Mouse (Mus musculus): ENCODE results near the gene Tmem140. TPM values are rescaled to one million over a fixed set of nuclear protein-coding genes. Genes with fewer than 3 reads are reported as not detected.
A peak's percentile ranks its signal among the peaks of the same experiment; 100 is the strongest.

Tmem140 gene
- polyA plus RNA-seq, 1 experiment from 2014 or later, result 1.8 TPM

- Histone ChIP-seq H3K27me3 (ENCODE audit: control insufficient read depth, insufficient read depth, low read length) (no peaks in the 10 kb centered on the region), H3K4me3 (ENCODE audit: low read depth, low read length) (no peak overlapping the region), H3K4me1 (ENCODE audit: control insufficient read depth, insufficient read depth, low read length) (no peaks in the 10 kb centered on the region; the same call in 1 of the 2 replicates), H3K36me3 (ENCODE audit: control insufficient read depth, insufficient read depth, low read length) (peaks cover 34% of the 10 kb centered on the region), H3K9ac (replicated peaks; ENCODE audit: low read depth, low read length) (no peak overlapping the region), H3K9me3 (ENCODE audit: control insufficient read depth, low read depth, low read length) (no peaks in the 10 kb centered on the region), H3K27ac (ENCODE audit: low read length) (no peak overlapping the region), H3K4me2 (replicated peaks; ENCODE audit: low read depth, low read length) (no peak overlapping the region)
- no peak for ATAC-seq (ENCODE audit: insufficient number of reproducible peaks, insufficient read depth, low FRiP score, low read depth)
- WGBS, result 59% methylated on average over 9 of the region's 9 CpGs
Measured at GRCm38 (mm10) chr6:34901911-34902444, 39.0 kb downstream of the Tmem140 start.

GRCm38 (mm10) chr6:34902578-34902977, 39.6 kb downstream of the Tmem140 start:
- H3K4me3 ChIP-seq (ENCODE audit: low read depth, low read length), result no peak overlapping the region
- ATAC-seq (ENCODE audit: insufficient number of reproducible peaks, insufficient read depth, low FRiP score, low read depth), result peak; percentile 65
- no peaks in the 10 kb centered on the region for H3K27me3 ChIP-seq (ENCODE audit: control insufficient read depth, insufficient read depth, low read length)
- no peaks in the 10 kb centered on the region for H3K9me3 ChIP-seq (ENCODE audit: control insufficient read depth, low read depth, low read length)
- H3K27ac ChIP-seq (ENCODE audit: low read length), result no peak overlapping the region; the same call in 1 of the 2 replicates
- peaks cover 34% of the 10 kb centered on the region for H3K36me3 ChIP-seq (ENCODE audit: control insufficient read depth, insufficient read depth, low read length)
- H3K4me2 ChIP-seq (replicated peaks; ENCODE audit: low read depth, low read length), result peak overlapping the region; percentile 3; the same call in 1 of the 2 replicates
- WGBS, result 61% methylated on average over 7 of the region's 7 CpGs
- H3K9ac ChIP-seq (replicated peaks; ENCODE audit: low read depth, low read length), result no peak overlapping the region
- H3K4me1 ChIP-seq (ENCODE audit: control insufficient read depth, insufficient read depth, low read length), result no peaks in the 10 kb centered on the region; the same call in 1 of the 2 replicates

GRCm38 (mm10) chr6:34903441-34903840, 40.5 kb downstream of the Tmem140 start:
- Histone ChIP-seq H3K9me3 (ENCODE audit: control insufficient read depth, low read depth, low read length) (no peaks in the 10 kb centered on the region), H3K4me1 (ENCODE audit: control insufficient read depth, insufficient read depth, low read length) (no peaks in the 10 kb centered on the region; the same call in 1 of the 2 replicates), H3K4me2 (replicated peaks; ENCODE audit: low read depth, low read length) (peak overlapping the region; percentile 3; the same call in 1 of the 2 replicates), H3K36me3 (ENCODE audit: control insufficient read depth, insufficient read depth, low read length) (peaks cover 38% of the 10 kb centered on the region), H3K27ac (ENCODE audit: low read length) (no peak overlapping the region), H3K27me3 (ENCODE audit: control insufficient read depth, insufficient read depth, low read length) (no peaks in the 10 kb centered on the region), H3K9ac (replicated peaks; ENCODE audit: low read depth, low read length) (no peak overlapping the region), H3K4me3 (ENCODE audit: low read depth, low read length) (no peak overlapping the region)
- 63% methylated on average over 5 of the region's 5 CpGs for WGBS
- no peak for ATAC-seq (ENCODE audit: insufficient number of reproducible peaks, insufficient read depth, low FRiP score, low read depth)

GRCm38 (mm10) chr6:34903851-34904250, 40.9 kb downstream of the Tmem140 start:
- no peak overlapping the region for H3K4me3 ChIP-seq (ENCODE audit: low read depth, low read length)
- H3K9ac ChIP-seq (replicated peaks; ENCODE audit: low read depth, low read length), result no peak overlapping the region
- ATAC-seq (ENCODE audit: insufficient number of reproducible peaks, insufficient read depth, low FRiP score, low read depth), result no peak
- WGBS, result 78% methylated on average over 10 of the region's 10 CpGs
- H3K27ac ChIP-seq (ENCODE audit: low read length), result no peak overlapping the region
- no peaks in the 10 kb centered on the region; the same call in 1 of the 2 replicates for H3K4me1 ChIP-seq (ENCODE audit: control insufficient read depth, insufficient read depth, low read length)
- no peaks in the 10 kb centered on the region for H3K27me3 ChIP-seq (ENCODE audit: control insufficient read depth, insufficient read depth, low read length)
- H3K36me3 ChIP-seq (ENCODE audit: control insufficient read depth, insufficient read depth, low read length), result peaks cover 38% of the 10 kb centered on the region
- no peaks in the 10 kb centered on the region for H3K9me3 ChIP-seq (ENCODE audit: control insufficient read depth, low read depth, low read length)
- H3K4me2 ChIP-seq (replicated peaks; ENCODE audit: low read depth, low read length), result no peak overlapping the region

GRCm38 (mm10) chr6:34904361-34904760, 41.4 kb downstream of the Tmem140 start:
- Histone ChIP-seq H3K9me3 (ENCODE audit: control insufficient read depth, low read depth, low read length) (no peaks in the 10 kb centered on the region), H3K4me3 (ENCODE audit: low read depth, low read length) (no peak overlapping the region), H3K27ac (ENCODE audit: low read length) (no peak overlapping the region), H3K4me2 (replicated peaks; ENCODE audit: low read depth, low read length) (no peak overlapping the region), H3K27me3 (ENCODE audit: control insufficient read depth, insufficient read depth, low read length) (no peaks in the 10 kb centered on the region), H3K9ac (replicated peaks; ENCODE audit: low read depth, low read length) (no peak overlapping the region), H3K36me3 (ENCODE audit: control insufficient read depth, insufficient read depth, low read length) (peaks cover 35% of the 10 kb centered on the region), H3K4me1 (ENCODE audit: control insufficient read depth, insufficient read depth, low read length) (no peaks in the 10 kb centered on the region; the same call in 1 of the 2 replicates)
- ATAC-seq (ENCODE audit: insufficient number of reproducible peaks, insufficient read depth, low FRiP score, low read depth), result no peak
- WGBS, result 83% methylated on average over 6 of the region's 6 CpGs

GRCm38 (mm10) chr6:34906125-34906524, 43.2 kb downstream of the Tmem140 start:
- WGBS, result 74% methylated on average over 2 of the region's 2 CpGs
- Histone ChIP-seq H3K4me3 (ENCODE audit: low read depth, low read length) (no peak overlapping the region), H3K27me3 (ENCODE audit: control insufficient read depth, insufficient read depth, low read length) (no peaks in the 10 kb centered on the region), H3K9me3 (ENCODE audit: control insufficient read depth, low read depth, low read length) (no peaks in the 10 kb centered on the region), H3K9ac (replicated peaks; ENCODE audit: low read depth, low read length) (no peak overlapping the region), H3K27ac (ENCODE audit: low read length) (no peak overlapping the region), H3K4me1 (ENCODE audit: control insufficient read depth, insufficient read depth, low read length) (peaks cover 4% of the 10 kb centered on the region; the same call in 1 of the 2 replicates), H3K36me3 (ENCODE audit: control insufficient read depth, insufficient read depth, low read length) (peaks cover 32% of the 10 kb centered on the region), H3K4me2 (replicated peaks; ENCODE audit: low read depth, low read length) (no peak overlapping the region)
- no peak for ATAC-seq (ENCODE audit: insufficient number of reproducible peaks, insufficient read depth, low FRiP score, low read depth)

GRCm38 (mm10) chr6:34906661-34907060, 43.7 kb downstream of the Tmem140 start:
- Histone ChIP-seq H3K4me3 (ENCODE audit: low read depth, low read length) (no peak overlapping the region), H3K27ac (ENCODE audit: low read length) (no peak overlapping the region), H3K36me3 (ENCODE audit: control insufficient read depth, insufficient read depth, low read length) (peaks cover 30% of the 10 kb centered on the region), H3K9ac (replicated peaks; ENCODE audit: low read depth, low read length) (no peak overlapping the region), H3K9me3 (ENCODE audit: control insufficient read depth, low read depth, low read length) (no peaks in the 10 kb centered on the region), H3K4me2 (replicated peaks; ENCODE audit: low read depth, low read length) (no peak overlapping the region), H3K27me3 (ENCODE audit: control insufficient read depth, insufficient read depth, low read length) (no peaks in the 10 kb centered on the region), H3K4me1 (ENCODE audit: control insufficient read depth, insufficient read depth, low read length) (peaks cover 4% of the 10 kb centered on the region; the same call in 1 of the 2 replicates)
- ATAC-seq (ENCODE audit: insufficient number of reproducible peaks, insufficient read depth, low FRiP score, low read depth), result no peak
- 95% methylated on average over 4 of the region's 4 CpGs for WGBS

- no peaks in the 10 kb centered on the region for H3K27me3 ChIP-seq (ENCODE audit: control insufficient read depth, insufficient read depth, low read length)
- ATAC-seq (ENCODE audit: insufficient number of reproducible peaks, insufficient read depth, low FRiP score, low read depth), result no peak
- H3K36me3 ChIP-seq (ENCODE audit: control insufficient read depth, insufficient read depth, low read length), result peaks cover 27% of the 10 kb centered on the region
- no peak overlapping the region for H3K27ac ChIP-seq (ENCODE audit: low read length)
- H3K9me3 ChIP-seq (ENCODE audit: control insufficient read depth, low read depth, low read length), result no peaks in the 10 kb centered on the region
- H3K9ac ChIP-seq (replicated peaks; ENCODE audit: low read depth, low read length), result no peak overlapping the region
- H3K4me1 ChIP-seq (ENCODE audit: control insufficient read depth, insufficient read depth, low read length), result peaks cover 4% of the 10 kb centered on the region; the same call in 1 of the 2 replicates
- WGBS, result 66% methylated on average over 2 of the region's 2 CpGs
- no peak overlapping the region for H3K4me3 ChIP-seq (ENCODE audit: low read depth, low read length)
- H3K4me2 ChIP-seq (replicated peaks; ENCODE audit: low read depth, low read length), result no peak overlapping the region
Measured at GRCm38 (mm10) chr6:34907121-34907614, 44.2 kb downstream of the Tmem140 start.

Data from stomach, embryonic 14.5 days (tissue).